In the genomic region with DNA sequence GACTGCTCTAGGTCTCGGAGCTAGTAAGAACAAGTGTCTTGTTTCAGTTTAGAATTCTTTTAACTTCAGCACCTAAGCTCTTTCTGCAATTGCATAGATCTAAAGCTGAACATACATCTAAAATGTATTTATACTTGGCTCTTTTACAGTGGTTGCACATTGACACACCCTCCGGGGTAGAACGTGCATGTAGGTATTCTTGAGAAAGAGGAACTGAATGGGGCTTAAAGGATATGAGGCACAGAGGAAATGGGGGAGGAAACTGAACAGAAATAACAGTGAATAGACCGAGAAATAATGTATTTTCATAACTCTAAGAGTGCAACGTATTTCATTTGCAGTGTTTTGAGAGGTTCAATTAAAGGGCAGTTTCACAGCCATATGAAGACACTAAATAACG, we compare ENCODE assay signal across 16 mouse cellular contexts. TPM values are rescaled to one million over a fixed set of nuclear protein-coding genes. Genes with fewer than 3 reads are reported as not detected.
DNase-seq lines count a peak whose midpoint lies in the region; ATAC-seq and TF ChIP-seq lines count a peak whose summit lies in the region.
"Had no signal": no experiment of that assay in that cellular context is flagged by ENCODE, and none has a peak within 500 bp of the region (broad histone marks: within the 10 kb centered on the region; RNA-seq: fewer than 3 reads in every experiment).

No protein-coding gene starts in this region.

- no peaks in the 10 kb centered on the region for H3K36me3 ChIP-seq in lung, embryonic 14.5 days (ENCODE audit: insufficient read depth)
- peaks cover 18% of the 10 kb centered on the region for H3K36me3 ChIP-seq in megakaryocyte, embryonic 14.5 days (replicated peaks; ENCODE audit: low read length)
- H3K36me3 ChIP-seq: embryonic facial prominence, embryonic 15.5 days had no signal

- TF ChIP-seq CTCF in lung, embryonic 14.5 days (IDR thresholded peaks at IDR 0.05; ENCODE audit: low read depth) = no peak
- no peak for TF ChIP-seq CTCF in bone marrow, adult 2 months (IDR thresholded peaks at IDR 0.05; ENCODE audit: control insufficient read depth, insufficient read depth, low read length)

- TF ChIP-seq POLR2A in bone marrow, adult 2 months (IDR thresholded peaks at IDR 0.05; ENCODE audit: borderline replicate concordance, control insufficient read depth, low read depth, low read length) = no peak

- no peaks in the 10 kb centered on the region for H3K27me3 ChIP-seq in lung, embryonic 14.5 days (ENCODE audit: insufficient read depth, low read length)
- H3K27me3 ChIP-seq in megakaryocyte, embryonic 14.5 days (replicated peaks) = no peaks in the 10 kb centered on the region
- H3K27me3 ChIP-seq: embryonic facial prominence, embryonic 15.5 days; Patski had no signal

- WGBS in lung, embryonic 14.5 days = 72% methylated on average over 6 of the region's 6 CpGs
- WGBS in bone marrow, adult 2 months = 2% methylated on average over 6 of the region's 6 CpGs

- no peak overlapping the region for H3K4me3 ChIP-seq in lung, embryonic 14.5 days (ENCODE audit: low read depth, low read length)
- peak overlapping the region; percentile 14 for H3K4me3 ChIP-seq in bone marrow, adult 2 months (replicated peaks; ENCODE audit: control insufficient read depth, low read depth, low read length)
- peak overlapping the region; percentile 82 for H3K4me3 ChIP-seq in megakaryocyte, embryonic 14.5 days (replicated peaks)
- H3K4me3 ChIP-seq: embryonic facial prominence, embryonic 15.5 days had no signal

- no peak overlapping the region for H3K27ac ChIP-seq in lung, embryonic 14.5 days (ENCODE audit: low read depth)
- no peak overlapping the region for H3K27ac ChIP-seq in bone marrow, adult 2 months (ENCODE audit: control insufficient read depth, insufficient read depth, low read depth, low read length, poor library complexity)
- H3K27ac ChIP-seq: embryonic facial prominence, embryonic 15.5 days had no signal

- no peak overlapping the region for H3K9ac ChIP-seq in lung, embryonic 14.5 days
- H3K9ac ChIP-seq: embryonic facial prominence, embryonic 15.5 days had no signal

- no peak for DNase-seq in lung, embryonic 14.5 days
- no peak for DNase-seq in lung, adult 18-20 months
- DNase-seq in layer of hippocampus, adult 18-20 months (ENCODE audit: low spot score in 2 of 2) = no peak
- DNase-seq in ovary, postnatal 10 days (ENCODE audit: low spot score) = no peak
- DNase-seq: cerebellum, adult 8-10 months; heart, postnatal 14 days; kidney, adult 11 months; layer of hippocampus, postnatal 36 days had no signal

- peaks cover 4% of the 10 kb centered on the region for H3K4me1 ChIP-seq in lung, embryonic 14.5 days (ENCODE audit: insufficient read depth)
- peaks cover 9% of the 10 kb centered on the region for H3K4me1 ChIP-seq in bone marrow, adult 2 months (ENCODE audit: control insufficient read depth, insufficient read depth, low read length)
- peaks cover 62% of the 10 kb centered on the region for H3K4me1 ChIP-seq in megakaryocyte, embryonic 14.5 days

- H3K9me3 ChIP-seq in lung, embryonic 14.5 days (ENCODE audit: low read depth, low read length) = no peaks in the 10 kb centered on the region
- H3K9me3 ChIP-seq in megakaryocyte, embryonic 14.5 days = no peaks in the 10 kb centered on the region
- H3K9me3 ChIP-seq: embryonic facial prominence, embryonic 15.5 days had no signal

- H3K4me2 ChIP-seq in lung, embryonic 14.5 days = peak overlapping the region; percentile 12; the same call in 1 of the 2 replicates
- H3K4me2 ChIP-seq: embryonic facial prominence, embryonic 15.5 days had no signal

- no peak for ATAC-seq in lung, embryonic 14.5 days (ENCODE audit: insufficient read depth)
- peak; percentile 38 for ATAC-seq in CD4-positive, CD25-positive, alpha-beta regulatory T cell, adult 4 months
- ATAC-seq: Patski had no signal

RNA-seq across cellular contexts. Expression of gene Gm3625, which starts 2.3 kb away (rescaled TPM):
- not detected in 2 replicates for polyA plus RNA-seq in lung, embryonic 14.5 days (2014; fragmentation: Nextera tagmentation; extraction: Ambion mirVana)
- not detected for polyA plus RNA-seq in CD4-positive, CD25-positive, alpha-beta regulatory T cell, adult 4 months (2017; shearing (Covaris generic))
- polyA plus RNA-seq in bone marrow, adult 2 months (2011; ENCODE audit: insufficient read depth, insufficient read length, low replicate concordance, missing spikeins) = not detected in 2 replicates
- polyA plus RNA-seq in megakaryocyte, embryonic 14.5 days (2012; ENCODE audit: insufficient read depth, low replicate concordance) = not detected in 2 replicates
- not detected for total RNA-seq in layer of hippocampus, adult 18-20 months (2021)
- total RNA-seq: adrenal gland, postnatal 4 days; heart, postnatal 14 days; layer of hippocampus, postnatal 36 days had no signal
- polyA plus RNA-seq: embryonic facial prominence, embryonic 15.5 days; frontal cortex, adult 2 months; Patski; testis, adult 2 months had no signal

RNA-seq across cellular contexts. Expression of gene Itsn2, which starts 2.6 kb away (rescaled TPM):
- 42.7 and 45.9 TPM in 2 replicates for polyA plus RNA-seq in lung, embryonic 14.5 days (2014; fragmentation: Nextera tagmentation; extraction: Ambion mirVana)
- 10 to 100 TPM; 57.4 to 59.2 TPM for polyA plus RNA-seq in CD4-positive, CD25-positive, alpha-beta regulatory T cell, adult 4 months (2017; shearing (Covaris generic))
- 42.2 and 57.3 TPM in 2 replicates for polyA plus RNA-seq in bone marrow, adult 2 months (2011; ENCODE audit: insufficient read depth, insufficient read length, low replicate concordance, missing spikeins)
- 8.9 and 11.5 TPM in 2 replicates for polyA plus RNA-seq in megakaryocyte, embryonic 14.5 days (2012; ENCODE audit: insufficient read depth, low replicate concordance)
- 10 to 100 TPM; 89.4 to 91.2 TPM for total RNA-seq in layer of hippocampus, adult 18-20 months (2021)
